Mouse (Mus musculus): ENCODE measurements around the gene Vmac.

Vmac gene

DNA sequence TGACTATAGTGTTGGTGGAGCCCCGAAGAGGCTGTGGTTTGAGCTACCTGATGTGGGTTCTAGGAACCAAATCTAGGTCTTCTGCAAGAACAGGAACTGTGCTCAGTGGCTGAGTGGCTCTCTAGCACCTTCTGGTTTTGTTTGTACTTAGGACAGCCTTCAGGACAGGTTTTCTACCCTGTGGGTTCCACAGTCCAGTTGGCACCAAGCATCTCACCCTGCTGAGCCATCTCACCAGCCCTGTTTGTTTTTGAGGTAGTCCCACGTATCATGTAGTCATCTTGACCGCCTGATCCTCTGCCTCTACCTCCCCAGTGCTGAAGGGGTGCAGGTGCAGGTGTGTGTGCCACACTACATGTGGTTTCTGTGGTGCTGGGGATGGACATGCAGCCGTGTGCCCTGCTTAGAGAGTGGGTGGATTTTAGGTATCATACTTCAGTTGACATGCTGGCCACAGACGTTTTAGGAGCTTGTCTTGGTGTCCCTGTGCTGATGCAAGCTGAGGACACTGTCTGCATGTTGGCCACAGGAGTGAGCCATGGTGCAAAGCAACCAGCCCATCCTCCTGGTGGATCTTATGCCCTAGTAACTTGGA, 34.2 kb downstream of the Vmac start:
- DNase-seq, result no peak

DNA sequence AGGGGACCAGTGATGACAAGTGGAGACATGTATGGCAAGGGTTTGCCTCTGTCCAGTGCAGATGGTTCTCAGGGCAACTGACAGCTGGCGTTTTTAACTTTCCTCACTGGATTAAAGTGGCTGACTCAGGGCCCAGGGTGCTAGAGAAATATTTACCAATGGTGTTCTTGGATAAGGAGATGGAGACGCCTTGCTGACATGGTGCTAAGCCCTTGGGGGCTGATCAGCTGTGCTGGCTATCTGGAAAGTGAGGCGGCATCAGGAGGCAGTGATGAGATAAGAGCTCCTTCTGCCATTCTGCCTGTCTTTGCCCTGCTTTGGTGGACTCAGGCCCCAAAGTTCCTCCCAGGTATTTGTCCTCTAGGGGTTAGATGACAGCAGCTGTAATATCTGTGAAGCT, 34.9 kb downstream of the Vmac start:
- no peak for DNase-seq

DNA sequence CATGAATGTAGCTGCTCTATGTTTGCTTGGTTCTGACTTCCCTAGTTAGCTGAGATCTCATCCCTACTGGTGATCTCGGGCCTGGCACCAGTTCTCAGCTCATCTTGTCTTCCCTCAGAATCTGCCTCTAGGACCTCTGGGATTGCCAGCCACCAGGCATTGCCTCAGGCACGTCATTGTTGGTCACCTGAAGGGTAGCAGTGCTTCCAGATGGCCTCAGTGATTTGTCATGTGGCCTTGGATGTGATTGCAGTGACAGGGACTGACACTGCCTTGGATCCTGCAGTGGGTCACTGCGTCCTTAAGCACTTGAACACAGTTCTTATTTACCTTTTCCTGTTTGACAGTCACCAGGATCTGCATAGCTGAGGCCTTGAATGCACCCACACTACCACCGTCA, 36.0 kb downstream of the Vmac start:
- DNase-seq, result no peak

DNA sequence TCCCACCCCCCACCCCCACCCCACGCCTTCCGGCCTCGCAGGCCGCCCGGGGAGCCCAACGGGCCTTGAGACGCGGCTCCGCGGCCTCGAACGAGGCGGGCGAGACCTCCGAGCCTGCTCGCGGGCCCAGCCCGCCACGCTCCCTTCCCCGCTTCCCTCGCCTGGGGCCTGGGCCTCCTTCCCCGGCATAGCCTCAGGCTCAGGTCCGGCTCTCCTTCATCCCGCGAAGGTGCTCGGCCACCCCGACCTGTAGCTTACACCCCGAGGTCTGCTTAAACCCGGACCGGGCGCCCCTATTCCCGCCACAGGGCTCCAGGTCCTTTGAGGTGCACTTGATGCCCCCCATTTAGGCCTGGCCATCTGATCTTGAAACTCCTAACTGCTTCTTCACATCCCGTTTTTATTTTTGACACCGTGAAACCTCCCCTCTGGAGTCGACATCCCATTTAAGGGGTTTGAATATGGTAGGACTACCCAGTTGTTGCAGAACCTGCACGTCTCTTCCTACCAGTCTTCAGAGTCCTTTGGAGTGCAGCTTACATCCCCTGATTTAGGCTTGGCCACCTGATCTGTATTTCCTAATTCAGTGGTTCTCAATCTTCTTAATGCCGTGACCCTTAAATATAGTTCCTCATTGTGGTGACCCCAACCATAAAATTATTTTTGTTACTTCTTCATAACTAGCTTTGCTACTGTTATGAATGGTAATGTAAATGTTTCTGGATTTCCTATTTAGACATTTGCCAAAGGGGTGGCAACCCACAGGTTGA, 44.0 kb downstream of the Vmac start:
- peak in 1 of 2 experiments; percentile 11 for DNase-seq

DNA sequence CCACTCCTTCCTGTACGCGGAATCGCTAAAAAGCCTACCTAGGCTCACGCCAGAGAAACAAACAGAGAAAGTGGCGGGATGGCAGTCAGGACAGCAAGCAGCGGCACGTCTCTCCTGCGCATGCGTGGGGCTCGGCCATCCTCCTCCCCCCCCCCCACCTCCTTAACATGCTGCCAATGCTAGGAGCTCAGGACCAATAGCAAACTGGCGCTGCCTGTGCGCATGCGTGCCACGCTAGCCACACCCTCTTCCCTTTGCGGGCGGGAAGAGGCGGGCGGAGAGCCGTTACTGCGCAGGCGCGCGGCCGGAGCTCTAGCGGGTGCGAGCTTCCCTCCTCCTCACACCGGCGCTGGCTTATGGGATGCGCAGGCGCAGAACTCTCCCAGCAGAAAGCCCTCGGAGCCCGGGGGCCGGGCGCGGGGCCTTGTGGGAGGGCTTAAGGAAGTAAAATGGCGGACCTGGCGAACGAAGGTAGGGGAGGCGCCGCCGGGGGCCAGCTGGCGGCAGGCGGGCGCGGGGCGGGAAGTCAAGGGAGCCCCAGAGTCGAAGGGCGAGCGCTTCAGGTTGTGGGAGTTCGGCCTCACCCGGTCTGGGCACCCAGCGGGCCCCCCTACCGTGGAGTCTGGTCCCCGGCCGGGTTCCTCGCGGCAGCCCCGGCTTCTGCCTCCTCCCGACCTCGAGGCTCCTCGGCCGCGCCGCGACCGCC, 44.7 kb downstream of the Vmac start, which contains the start of gene Ranbp3:
Gene Ranbp3, plus strand, starts transcription at position 354 of the 706 bp plus-strand sequence.
- DNase-seq, result peak; percentile 99

DNA sequence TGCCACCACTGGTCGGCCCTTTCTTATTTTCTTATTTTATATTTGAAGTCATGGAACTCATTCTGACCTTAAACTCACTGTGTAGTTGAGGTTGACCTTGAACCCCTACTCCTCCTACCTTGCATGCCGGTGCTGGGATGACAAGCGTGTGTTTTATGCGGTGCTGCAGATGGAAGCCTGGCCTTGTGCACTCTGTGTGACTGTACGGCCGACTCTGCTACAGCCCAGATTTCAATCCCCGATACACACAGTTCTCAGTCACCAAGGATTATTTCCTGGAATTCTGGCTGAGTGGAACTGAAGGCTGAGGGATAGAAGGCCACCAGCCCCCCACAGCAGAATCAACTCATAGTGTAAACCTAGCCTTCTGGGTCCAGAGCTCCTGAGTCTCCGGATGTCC, 48.1 kb downstream of the Vmac start:
- DNase-seq, result no peak

DNA sequence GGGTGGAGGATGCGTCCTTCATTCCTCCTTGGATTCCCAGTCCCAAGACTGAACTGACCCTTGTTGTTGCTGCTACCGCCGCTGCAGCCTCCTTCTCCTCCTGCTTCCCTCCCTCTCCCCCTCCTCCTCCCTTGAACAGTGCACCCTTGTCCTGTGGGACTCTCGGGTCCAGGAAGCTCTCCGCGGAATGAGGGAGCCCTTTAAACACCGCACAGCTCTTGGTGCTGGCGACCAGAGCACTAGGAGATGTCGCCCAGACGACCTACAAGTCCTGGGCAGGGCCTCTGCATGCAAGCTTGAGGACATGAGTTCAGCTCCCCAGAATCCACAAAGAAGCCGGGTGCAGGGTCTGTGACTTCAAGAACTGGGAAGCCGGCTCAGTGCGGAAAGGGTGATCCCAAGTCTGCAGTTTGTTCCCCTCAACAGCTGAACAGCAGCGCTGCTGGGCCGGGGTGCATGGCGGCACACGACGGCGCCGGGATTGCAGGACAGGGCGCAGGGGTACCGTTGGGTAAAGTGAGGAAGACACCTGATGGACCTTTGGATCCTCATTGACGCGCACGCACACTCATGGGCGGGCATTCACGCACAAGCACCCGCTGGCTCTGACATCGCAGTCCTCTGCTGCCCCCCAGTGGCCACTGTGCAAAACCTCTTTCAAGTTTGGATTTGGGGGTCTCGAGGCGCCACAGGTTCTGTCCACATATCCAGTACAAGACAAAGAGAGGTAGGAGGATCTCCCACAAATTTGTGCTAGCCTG, 49.3 kb downstream of the Vmac start:
- DNase-seq, result peak; percentile 65 to 74

DNA sequence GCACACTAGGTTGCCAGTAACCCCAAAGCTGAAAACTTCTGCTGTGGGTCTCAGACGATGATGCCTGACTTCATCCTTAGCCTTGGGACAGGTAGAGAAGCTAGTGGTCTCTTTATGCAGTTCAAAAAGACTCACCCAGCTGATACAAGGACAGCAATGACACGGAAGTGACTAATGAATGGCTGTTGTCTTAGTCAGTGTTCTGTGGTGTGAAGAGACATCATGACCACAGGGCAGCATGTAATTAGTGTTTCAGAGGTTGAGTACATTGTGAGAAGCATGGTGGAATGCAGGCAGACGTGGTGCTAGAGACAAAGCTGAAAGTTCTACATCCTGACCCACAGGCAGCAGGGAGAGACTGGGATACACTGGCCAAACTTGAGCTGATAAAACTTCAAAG, 50.2 kb downstream of the Vmac start:
- no peak for DNase-seq

DNA sequence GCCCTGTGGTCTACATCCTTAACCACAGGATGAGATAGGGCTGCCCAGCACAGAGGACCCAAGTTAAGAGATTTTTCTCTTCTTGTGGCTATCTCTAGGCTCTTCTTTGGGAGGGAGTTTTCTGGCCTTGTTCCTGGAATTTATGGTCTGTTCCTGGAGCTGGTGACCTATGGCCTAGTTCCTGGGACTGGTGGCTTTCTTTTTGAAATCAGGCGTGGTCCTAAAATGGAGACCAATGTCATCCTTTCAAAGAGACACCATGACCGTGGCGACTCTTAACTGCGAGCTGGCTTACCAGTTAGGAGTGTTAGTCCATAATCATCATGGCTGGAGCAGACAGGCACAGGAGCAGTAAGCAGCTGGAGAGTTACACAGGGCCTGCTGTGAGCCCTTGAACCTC, 51.4 kb downstream of the Vmac start:
- no peak for DNase-seq

DNA sequence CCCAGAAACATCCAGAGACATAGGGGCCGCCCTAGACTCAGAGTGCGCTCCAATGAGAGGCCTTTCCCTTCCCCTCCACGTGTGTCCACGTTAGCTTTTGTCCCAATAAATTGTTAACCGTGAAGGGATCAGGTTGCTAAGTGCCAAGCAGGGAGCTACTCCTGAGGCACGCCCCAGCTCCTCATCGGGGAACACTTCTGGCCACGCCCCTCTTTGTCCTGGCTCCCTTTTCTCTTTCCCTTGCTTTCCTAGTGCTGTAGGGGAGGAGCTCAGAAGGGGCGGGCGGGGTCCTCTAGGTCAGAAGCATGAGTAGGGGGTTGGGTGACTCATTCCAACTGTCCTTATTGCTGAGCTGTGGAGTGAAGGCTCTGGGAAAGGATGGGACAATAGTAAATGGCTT, 53.5 kb downstream of the Vmac start:
- DNase-seq, result no peak
